Mouse (Mus musculus): ENCODE data around the gene Omg.
A peak's percentile ranks its signal among the peaks of the same experiment; 100 is the strongest.

Omg gene

DNA sequence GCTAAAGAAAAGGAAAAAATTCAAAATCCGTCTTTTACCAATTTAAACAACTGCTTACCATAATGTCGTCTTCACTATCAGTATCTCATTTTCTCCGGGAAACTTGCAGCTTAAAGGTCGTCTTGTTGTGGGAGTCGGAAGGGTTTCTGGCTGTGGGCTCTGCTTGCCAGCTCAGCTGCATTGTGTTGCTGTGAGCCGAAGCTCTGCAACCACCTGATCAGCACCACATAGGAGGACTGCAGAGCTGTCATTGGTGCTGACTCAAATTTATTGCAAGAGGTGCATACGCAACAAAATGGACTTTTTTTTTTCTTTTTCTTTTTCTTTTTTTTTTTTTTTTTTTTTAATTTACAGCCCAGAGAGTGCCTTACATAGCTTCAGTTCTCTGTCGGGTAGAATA is at the start of gene Omg:
Gene Omg (minus strand): TSS at position 240 of the 400 bp plus-strand sequence.
- peak in 1 of 2 experiments; percentile 36 for DNase-seq

DNA sequence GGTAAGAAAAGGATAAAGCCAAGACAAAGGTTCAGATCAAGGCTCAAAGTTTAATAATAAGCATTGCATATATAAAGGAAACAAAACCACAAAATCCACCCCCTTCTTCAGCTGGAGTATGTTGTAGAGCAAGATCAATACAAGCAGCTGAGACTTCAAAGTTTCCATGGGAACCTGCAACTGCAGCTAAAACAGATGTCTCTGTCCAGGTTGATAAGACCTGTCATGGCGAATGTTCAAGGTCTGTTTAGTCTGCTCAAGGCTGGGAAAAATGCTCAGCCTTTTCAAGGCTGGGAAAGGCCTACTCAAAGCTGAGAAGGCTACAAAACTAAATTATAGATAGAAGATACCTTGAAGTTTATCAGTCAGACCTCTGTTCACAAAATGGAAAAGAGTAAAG is 48.7 kb upstream of the Omg start:
- DNase-seq: no peak

DNA sequence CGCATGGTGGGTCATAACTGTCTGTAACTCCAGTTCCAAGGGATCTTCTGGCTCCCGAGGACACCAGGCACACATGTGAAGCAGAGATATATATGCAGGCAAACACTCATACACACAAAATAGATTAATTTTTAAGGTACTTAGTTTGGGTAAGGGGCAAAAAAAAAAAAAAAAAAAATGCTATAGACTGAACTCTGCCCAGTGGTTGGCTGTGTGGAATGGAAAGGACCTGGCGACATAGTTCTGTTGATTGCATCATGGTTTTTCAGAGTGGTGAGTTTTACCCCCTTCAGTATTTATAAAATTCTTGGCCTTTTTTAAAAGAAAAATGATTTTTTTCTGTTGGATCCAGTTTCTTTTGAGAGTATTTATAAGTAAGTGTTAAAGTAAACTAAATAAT is 32.4 kb upstream of the Omg start:
- no peak for DNase-seq

DNA sequence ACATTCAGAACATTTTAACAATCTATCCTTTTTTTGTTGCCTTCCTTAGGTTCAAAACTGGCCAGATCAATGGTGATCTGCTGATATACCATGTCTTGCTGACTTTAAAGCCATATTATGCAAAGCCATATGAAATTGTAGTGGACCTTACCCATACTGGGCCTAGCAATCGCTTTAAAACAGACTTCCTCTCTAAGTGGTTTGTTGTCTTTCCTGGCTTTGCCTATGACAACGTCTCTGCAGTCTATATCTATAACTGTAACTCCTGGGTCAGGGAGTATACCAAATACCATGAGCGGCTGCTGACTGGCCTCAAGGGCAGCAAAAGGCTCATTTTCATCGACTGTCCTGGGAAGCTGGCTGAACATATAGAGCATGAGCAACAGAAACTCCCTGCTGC is 31.7 kb upstream of the Omg start:
- no peak for DNase-seq

DNA sequence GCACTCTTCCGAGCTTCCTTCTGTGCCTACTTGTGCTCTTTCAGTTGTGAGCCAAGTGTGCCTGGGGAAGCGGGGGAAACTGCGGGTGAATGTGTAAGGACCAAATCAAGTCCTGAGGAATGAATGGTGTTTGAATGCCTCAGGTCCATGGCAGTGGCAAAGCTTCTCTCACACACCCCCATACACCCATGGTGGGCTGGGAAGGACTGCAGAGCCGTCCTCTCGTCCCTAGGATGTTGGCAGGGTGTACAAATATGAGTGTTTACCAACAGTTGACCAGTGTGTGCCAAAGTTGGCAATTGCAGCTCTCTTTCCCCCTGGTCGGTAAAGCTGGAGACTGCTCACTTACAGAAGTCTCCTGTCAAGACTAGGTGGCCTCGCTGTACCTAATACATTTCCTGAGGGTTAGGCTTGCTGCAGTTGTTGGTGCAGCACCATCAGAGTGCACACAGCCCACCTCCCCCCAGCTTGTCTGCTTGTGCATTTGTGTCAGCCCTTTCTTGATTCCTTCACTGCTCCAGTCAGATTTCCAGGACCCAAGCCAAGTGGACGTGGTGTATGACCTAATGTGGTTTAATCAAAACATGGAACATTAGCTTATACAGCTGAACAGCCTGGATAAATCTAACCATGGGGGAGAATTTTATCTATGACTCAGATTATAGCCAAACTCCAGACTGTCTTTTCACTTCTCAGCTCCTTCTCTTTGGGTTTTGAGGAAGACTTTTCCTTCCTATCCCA is 30.2 kb upstream of the Omg start:
- peak; percentile 40 to 62 for DNase-seq

DNA sequence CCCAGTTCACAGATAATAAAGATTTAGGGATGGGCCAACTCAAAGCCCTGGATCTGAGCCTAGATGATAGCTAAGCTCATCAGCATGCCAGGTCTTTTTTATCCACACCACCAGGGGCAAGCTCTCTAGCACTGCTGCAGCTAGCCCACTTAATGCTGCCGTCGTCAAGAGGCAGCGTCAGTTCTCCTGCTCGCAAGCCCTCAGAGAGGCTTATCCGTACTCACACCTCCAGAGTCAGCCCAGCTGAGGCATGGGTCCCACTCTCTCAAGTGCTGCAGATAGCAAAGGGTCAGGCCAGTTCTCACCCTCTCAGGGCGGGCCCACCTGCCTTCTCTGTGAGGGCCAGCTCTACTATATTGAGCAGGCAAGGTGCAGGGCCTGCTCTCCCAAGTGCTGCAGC is 29.4 kb upstream of the Omg start:
- DNase-seq: no peak

DNA sequence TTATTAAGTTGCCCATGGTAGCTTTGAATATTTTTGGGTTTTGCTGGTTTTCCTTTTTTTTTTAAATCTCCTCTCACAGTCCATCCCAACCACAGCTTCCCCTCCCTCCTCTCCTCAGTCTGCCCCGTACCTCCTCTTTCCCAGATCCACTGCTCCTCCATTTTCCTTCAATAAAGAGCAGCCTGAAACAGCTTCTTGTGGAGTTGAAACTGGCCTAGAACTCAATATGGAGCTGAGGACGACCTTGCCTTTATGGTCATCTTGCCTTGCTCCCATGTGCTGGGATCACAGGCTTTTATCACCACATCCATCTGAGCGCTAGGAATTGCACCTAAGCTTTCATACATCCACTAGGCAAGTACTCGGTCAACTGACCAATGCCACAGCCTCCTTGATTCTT is 27.6 kb upstream of the Omg start:
- no peak for DNase-seq

DNA sequence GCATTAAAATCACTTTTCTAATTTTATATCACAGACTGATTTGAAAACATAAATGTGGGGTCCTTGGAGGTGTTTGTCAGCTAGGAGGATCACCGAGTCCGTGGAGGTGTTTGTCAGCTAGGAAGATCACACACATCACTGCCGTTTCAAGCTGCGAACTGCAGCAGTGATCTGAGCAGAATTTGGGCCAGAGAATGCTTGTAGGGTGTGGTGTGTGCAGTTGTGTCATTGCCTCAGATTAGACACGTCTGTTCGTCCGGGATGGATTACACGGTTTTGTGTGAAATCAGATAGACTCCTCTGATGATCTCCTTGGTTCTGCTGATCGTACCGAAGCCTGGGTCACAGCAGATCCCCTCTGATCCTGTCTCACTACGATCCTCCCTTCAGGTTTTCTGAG is 26.9 kb upstream of the Omg start:
- DNase-seq: no peak

DNA sequence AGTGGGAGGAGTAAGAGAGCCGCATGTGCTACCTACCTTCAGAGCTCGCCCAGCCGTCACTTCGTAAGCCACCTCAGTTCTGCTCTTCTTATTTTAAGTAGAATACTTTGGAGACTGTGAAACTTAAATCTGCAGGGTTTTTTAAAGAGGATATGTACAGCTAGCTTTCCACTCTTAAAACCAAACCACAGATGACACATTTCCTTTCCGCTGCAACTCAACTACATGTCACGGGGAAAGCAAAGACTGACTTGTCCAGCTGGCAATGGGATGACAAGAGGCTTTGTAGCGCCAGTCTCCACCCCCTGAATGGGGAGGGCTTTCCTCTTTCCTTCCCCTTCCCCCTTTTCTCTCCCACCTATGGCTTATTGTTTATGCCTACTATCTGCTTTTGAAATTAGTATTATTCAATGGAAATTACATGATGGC is 26.5 kb upstream of the Omg start, which contains the start of the genes Evi2 and Evi2a:
Gene Evi2 (minus strand): TSS at position 257 of the 429 bp plus-strand sequence.
Gene Evi2a (minus strand): TSS at position 277 of the 429 bp plus-strand sequence.
- no peak for DNase-seq

DNA sequence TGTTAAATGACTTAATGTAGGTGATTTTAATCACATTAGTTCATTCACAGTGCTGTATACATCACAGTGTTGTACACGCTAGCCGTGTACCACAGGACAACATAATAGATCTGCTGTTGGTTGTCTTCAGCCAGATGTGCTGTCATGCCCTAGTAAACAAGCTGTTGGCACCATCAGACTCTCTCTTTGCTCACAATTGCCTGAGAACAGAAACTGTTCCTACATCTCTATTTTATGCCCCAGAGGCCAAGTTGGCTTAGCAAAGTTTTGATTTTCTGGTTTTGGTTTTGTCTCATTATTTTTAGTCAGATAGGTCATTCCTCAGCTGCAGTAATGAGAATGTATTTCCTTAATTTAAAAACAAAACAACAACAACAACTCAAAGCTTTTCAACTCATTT is 25.9 kb upstream of the Omg start:
- no peak for DNase-seq

DNA sequence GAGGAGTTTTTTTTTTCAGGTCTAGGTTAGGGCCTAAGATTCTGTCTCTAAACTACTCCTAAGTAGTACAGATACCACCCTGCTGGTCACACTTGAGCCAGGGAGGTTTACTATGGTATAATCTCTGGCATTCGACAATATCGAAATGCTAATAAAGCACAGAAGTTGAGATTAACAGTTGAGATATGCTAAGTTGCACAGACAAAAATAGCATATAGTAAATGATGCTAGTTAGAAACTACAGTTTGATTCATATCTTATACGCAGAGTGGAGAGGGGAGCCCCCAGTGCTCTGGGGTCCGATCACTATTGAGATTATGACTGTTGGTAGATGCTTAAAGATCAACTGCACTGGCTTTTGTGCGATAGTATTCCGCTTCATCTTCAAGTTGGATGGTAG is 25.3 kb upstream of the Omg start:
- DNase-seq: no peak

DNA sequence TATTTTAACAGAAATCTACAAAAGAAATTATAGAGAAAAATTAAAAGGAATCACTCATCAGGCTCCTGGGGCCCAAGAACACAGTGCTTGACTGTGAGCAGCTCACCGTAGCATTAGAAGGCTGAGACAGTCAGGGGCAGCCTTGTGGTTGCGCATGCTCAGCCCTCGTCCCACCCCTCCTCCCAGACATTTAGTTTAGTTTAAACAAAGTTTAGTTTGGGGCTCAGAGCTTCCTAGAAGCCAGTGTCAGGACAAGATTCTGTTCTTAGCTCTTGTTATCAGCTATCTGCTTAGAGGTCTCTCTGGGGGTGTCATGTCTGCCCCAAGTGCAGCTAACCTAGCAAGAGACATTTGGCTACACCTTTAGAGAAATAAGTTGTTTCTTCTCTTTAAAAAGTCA is 24.7 kb upstream of the Omg start:
- DNase-seq: no peak

DNA sequence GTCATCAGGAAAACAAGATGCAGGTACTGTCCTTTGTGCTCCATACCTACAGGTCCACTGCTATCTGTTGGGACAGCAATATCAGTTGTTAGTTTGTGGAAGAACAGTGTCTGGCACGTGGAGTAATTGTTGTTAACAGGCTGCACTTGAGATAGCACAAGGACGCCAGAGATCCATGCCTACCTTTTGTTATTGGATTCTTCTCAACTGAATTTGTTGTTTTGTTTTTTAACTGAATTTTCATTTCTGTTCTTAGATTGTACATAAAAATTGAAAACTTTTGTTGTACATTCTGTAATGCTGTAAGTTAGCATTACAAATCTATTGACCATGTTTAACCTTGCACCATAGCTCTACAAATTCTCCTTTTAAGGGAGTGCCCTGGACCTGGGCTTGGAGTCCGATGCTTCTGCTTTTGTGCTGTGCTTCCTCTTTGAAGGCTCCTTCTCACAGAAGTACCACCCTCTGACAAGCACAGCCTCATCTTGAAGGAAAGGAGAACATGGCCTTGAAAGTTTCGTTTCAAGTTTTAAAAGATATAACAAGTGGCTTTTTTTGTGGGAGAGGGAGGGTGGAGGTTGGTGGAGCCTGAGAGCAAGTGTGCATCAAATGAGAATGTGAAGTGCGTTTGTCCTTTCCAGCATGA is 24.0 kb upstream of the Omg start:
- no peak for DNase-seq

DNA sequence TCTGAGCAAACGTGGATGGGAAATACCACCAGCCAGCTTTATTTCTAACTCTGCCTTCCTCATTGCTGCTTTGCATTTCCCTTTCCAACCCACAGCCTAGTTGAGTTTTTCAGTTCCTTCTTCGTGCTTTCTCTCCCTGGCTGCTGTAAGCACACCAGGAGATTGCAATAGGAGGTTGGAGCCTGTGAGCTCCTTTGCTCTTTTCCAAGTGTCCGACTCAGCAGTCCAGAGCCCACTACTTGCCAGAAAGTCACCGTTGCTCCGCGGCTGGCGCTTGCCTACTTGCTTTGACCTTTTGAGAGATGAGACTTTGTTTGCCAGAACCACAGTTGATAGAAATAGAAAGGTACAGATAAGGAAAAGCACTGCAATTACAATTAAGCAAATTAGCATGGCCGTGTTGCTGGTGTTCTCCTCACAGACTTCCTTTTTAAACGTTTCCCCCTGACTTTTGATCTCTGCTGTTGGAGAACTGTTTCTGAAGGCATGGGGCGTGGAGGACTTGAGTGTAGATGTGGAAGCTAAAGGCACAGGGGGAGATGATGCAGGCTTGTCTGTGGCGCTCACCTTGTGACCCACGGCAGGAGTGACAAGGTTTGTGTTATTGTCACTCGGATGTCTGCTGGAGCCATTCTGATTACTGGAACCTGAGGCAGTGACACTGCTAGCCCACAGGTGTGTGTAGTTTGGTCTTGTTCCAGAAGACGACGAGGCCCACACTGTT is 23.3 kb upstream of the Omg start:
- peak in 1 of 2 experiments; percentile 18 for DNase-seq

DNA sequence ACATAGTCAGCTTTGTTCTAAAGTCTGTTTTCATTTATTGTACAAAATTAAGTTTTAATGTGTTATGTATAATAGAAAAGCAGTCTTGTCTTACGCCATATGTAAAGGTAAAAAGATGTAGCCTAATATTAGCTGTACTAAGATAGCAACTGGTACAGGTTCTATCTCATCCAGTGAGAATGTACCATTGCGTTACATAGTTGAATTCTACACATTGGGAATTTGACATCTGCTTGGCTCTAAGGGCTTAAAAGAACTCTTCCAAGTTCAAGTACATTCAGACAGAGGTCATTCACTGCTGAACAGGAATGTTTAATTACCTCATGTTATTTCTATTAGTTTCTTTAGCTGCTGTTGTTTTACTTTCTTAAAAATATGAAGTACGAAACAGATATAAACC is 22.7 kb upstream of the Omg start:
- no peak for DNase-seq

DNA sequence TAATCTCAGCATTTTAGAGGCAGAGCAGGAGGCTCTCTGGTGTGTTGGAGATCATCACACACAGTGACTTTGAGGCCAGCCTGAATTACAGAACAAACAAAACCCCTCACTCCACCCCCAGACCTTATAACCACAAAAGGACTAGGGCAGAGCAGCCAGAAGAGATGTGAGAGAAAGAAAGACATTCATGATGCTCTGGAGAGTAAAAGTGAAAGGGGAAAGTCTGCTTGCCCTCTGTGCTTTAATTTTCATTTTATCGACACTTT is 20.4 kb upstream of the Omg start:
- no peak for DNase-seq

DNA sequence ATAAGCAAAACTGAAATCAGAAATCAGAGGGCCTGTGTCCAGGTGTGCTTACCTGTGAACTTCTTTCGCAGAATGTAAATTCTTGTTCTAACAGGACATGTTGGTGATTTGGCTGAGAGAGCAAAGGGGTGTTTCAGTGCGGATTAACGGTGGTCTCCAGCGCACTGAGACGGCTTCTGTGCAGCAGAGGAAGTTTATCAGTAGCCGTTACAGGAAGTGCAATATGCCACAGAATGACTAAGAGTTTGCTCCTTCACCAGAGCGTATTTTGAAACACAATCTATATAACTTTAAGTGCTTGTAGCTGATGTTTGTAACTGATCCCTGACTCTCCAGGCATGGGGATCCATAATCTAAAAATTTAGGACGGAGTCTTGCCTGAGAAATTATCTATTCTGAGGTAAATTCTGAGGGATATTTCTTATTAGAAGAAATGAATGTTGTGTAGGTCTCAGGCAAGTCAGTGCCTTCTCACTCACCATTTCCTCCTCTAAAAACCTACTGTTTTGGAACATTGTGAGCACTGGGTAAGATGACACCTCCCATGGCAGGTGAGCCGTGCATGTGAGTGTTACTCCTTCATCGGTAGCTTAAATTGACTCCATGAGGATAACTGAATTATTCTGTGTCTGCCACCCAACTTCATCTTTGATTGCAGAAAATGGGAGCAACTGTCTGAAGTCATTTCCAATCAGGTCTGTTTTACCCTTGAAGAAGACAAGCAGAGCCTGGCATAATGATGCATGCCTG is 19.9 kb upstream of the Omg start, which contains the start of gene Evi2b:
Gene Evi2b (minus strand): TSS at position 203 of the 750 bp plus-strand sequence.
- DNase-seq: no peak

DNA sequence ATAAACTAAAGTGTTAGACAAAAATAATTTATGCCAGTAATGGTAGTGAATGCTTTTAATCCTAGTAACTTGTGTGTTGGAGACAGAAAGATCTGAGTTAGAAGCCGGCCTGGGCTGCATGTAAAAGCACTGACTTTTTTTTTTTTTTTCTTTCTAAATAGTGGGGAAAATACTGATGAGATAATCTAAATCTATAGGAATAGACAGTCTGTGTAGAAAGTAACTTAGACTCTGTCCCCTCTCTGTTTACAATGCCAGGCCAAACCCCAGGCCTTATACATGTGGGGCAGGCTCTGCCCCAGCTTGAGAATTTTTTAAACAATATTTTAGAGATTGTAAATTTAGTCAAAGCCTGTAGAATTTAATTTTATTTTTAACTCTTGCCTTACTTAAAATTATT is 19.1 kb upstream of the Omg start:
- no peak for DNase-seq

DNA sequence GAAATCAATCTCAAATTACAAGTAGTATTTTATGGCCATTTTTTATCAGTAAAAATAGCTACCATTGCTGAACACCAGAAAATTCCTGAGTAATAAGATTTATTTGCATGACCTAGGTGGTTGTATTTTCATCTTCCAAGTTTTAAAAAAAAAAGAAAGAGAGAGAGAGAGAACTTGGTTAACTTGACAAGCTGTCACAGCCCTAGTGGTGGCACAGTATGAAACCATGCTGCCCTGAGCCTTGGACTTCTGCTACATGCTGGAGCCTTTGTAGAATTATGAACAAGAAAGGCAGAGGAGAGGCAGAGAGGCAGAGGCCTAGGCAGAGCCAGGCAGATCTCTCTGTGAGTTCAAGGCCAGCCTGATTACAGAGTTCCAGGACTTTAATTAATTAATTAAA is 18.0 kb upstream of the Omg start:
- no peak for DNase-seq

DNA sequence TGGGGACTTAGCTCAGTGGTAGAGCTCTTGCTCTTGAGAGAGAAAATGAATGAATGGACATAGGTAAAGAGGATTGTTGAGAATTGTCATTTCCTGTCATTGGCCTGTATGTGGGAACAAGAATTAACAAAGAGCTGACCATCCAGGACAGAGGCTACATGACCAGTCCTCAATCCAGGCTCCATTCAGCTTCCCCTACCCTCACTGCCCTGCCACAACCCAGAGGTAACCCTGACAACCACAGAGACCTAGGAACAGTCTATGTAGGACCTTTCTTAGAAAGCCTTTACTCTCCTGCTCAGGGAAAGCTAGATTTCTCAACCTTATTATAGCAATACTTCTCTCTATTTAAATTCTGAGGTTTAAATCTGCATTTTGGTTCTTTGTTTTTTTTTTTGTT is 16.9 kb upstream of the Omg start:
- no peak for DNase-seq

DNA sequence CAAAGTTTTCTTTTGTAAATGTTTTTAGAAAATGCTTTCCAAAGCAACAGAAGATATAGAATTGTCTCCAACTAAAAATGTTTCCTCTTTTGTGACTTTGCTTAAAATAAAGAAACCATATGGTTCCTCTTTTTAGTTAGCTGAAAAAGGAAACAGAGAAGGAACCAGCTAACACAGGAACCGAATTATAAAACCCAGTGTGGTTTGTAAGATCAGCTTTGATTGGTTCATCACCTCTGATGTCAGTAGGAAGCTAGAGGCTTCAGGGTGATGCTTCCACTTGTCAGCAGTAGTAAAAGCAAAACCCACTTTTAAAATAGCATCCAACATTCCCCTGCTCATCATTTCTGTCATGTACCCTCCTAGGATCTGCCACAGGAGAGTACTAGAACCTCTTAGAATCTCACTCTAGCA is 16.0 kb upstream of the Omg start:
- DNase-seq: no peak

DNA sequence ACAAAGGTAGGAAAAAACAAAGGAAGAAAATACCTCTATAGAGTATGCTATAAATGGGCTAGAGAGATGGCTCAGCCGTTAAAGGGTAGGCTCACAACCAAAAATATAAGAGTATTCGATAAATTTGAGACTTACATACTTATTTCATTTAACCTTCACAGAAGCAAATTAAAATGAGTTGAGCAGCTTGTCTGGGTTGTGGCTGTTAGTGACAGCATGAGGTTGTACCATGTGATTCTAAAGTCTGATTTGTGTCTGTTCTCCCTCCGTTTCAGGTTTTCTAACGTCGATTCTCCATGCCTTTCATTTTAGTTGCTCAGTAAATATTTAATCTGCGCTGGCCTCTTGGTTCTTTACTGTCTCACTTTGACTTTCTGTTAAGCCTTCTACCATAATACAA is 15.4 kb upstream of the Omg start:
- DNase-seq: no peak

DNA sequence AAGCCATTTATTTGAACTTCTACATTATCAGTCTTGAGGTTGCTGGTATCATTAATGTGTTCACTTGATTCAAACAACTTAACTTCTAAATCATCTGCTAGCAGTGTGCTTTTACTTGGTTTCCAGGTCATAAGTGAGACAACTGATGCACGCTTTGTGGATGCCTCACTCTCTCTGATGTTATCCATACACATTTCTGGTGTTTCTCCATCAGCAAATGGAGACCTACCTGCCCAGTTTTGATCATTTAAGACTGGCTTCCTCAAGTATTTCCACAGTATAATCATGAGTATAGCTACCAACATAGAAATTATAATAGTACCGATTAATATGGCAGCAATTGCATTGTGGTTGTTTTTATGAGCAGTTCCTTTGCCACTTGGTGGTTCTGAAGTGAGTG is 11.9 kb upstream of the Omg start:
- no peak for DNase-seq
